Mouse (Mus musculus) heart, adult 8-10 months (tissue): ENCODE measurements around the gene Nim1k. TPM values are rescaled to one million over a fixed set of nuclear protein-coding genes. Genes with fewer than 3 reads are reported as not detected.

Source experiments
- DNase-seq: peaks from one replicate; pipeline ENCODE4 v3.0.0; 2022; ENCODE audit warnings: low spot score
- total RNA-seq, 4 experiments: library from RNA; stranded (reverse); gene quantifications; 2 replicates each; pipeline ENCODE4 v1.2.4; 2022

Nim1k gene
- total RNA-seq, result 1 to 10 TPM; 1.4 to 2.0 (median 1.8) TPM

DNA sequence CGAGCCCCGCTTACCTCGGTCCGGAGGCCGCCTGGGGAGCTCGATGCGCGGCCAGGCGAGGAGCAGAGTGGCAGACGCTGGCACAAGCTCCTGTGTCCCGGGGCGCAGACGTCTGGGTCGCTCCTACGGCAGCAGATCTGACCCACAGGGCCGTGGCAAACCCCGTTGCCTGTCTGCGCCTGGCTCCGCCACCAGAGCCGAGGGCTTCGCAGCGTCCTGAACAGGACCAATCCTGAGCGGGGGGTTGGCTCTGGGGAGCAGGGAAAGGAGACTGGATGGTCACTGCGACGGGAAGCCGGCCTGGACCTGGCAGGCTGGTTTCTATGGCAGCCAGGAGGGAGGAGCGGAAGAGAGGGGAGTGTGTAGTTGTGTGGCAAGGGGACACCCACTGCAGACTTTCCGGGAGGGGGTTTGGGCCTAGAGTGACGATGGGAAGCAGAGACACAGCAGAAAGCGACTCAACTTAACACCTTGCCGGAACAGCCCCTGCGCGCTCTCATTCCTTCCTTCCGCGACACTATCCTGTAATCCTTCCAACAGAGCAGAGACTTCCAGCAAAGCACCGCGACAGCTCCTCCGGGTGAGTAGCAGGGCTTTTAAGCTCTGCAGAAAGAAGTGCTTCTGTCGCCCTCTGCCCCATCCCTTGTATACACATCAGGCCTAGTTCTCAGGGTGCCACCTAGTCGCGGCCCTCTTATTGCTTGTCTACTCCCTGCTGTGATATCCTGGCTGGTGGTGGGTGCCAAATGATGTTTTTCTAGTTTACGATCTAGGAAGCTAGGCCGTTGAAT, at the start of gene Nim1k:
Gene Nim1k (minus strand): TSS at position 202 of the 791 bp plus-strand sequence.
- DNase-seq, result peak; percentile 84

DNA sequence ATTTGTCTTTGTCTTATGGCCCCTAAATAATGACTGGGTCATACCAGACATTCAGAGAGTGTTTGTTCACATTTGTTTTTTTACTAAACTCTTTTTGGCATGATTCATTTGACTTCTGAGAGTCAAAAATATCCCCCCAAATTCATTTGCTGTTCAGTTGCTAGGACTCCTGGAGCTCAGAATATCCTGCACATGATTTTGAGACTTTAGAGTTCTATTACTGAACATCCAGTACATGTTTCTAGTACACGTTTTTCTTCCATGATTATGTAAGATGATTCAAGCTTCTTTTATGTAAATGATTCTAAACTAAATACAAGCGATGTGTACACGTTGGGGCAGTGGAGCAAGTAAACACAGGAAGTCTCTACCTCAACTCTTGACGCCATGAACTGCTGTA, 42.0 kb upstream of the Nim1k start:
- DNase-seq, result no peak

DNA sequence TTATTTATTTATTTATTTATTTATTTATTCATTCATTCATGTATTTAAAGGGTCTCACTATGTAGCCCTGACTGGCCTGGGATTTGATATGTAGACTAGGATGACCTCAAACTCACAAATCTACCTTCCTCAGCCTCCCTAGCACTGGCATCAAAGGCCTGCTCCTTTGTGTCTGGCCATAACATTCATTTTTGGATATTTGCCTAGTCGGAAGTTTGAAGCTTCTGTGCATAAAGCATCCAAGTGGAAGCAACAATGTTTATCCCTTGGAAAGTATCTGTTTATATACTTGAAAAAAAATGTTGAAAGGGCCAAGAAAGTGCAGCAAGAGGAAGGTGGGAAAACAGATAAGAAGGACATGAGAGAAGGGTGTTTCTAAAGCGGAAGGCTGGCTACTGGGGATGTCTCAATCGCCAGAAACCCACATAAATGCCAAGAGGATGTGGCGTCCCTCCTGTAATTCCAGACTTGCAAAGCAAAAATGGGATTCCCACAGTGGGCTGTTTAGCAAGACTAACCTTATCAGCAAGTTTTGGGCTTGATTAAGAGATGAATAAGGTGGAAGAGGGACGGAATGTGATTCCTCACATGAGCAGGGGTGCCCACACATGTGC, 37.2 kb upstream of the Nim1k start:
- DNase-seq, result no peak

- peak; percentile 5 for DNase-seq
Measured at GRCm38 (mm10) chr13:119791580-119792135, 36.0 kb upstream of the Nim1k start.

DNA sequence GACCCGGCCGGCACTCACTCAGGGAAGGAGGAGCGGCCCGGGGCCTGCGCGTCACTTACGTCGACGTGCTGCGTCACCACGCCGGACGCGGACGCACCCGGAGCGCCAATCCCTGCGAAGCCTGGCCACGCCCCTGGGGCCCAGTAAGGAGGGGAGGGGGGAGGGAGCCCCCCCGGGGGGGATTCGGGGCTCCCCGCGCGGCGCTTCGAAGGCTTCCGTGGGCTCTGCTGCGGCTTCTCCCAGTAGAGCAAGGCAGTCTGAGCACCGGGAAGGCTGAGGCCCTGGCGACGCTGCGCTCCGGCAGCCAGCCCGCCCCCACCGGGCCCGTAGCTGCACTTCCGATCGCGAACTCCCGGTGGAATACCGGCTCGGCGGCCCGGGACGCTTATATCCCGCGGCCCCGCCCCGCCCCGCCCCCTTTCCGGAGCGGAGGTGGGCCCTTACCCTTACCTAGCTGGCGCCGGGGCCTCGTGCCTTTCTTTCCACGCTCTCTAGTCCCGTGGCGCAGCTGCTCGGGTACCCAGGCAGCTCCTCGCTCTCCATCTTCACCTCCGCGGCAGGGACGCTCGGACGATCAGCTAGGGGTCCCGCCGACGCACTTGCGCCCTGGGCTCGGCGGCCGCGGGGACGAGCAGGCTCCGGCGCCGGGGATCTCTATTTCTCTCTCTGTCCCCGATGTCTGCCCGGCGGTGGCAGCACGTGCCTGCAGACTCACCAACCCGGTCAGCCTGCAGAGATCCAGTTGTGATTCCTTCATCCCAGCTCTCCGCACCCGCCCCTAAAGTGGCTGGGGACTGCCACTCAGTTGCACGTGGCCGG, 35.3 kb upstream of the Nim1k start, which contains the start of gene Zfp131:
Gene Zfp131 (minus strand): TSS at position 129 of the 819 bp plus-strand sequence.
- DNase-seq, result peak; percentile 90

DNA sequence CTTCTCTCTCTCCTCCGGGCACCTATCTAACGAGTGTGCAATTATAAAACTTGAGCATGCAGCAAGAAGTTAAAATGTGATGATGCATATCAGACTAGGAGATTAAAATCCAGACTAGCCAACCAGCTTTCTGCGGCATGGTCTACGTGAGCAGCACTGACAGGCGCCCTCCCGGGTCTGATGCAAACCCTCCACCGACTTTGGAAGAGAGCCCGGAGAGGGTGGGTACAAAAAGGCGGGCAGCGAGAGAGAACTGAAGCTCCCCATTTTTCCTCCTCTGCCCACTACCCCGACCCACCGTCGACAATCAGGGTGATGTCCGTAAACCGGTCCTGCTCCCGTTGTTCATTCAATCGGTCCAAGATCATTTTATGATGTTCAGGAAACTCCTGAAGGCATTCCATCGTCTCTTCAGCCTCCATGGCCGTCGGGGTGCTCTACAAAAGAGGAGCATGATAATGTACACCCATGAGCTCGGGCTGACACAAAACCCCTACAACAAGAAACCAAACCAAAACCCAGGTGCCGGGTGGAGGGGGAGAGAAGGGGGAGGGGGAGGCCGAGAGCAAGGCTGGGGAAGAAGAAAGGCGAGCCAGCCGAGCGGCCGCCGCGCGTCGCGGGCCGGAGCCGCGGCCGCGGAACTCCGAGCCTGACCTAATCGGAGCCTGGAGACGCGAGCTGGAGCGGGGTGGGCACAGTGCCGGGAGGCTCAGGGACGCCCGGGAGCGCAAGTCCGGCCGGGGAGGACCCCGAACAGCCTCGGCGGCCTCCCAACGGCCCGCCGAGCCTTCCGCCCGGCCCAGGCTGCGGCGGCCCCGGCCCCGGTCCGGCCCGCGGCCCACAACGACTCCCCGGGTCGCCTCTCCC, 34.4 kb upstream of the Nim1k start:
- peak; percentile 24 for DNase-seq

DNA sequence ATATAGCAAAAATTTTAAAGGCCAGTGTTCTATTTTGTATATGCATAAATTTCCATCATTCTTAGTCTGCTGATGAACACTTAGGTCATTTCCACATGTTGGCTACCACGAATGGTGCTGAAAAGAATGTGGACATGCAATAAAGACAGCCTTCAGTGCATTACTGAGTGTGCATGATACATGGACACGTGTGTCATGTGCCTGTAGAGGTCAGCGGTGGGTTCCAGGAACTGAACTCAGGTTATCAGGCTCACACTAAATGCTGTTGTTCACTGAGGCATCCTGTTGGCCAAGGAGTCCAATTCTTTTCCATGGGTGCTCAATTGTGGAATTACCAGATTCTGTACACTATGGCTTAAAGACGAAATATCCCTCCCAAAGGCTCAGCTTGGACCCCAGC, 27.9 kb upstream of the Nim1k start:
- DNase-seq, result no peak

GRCm38 (mm10) chr13:119768541-119768940, 12.9 kb upstream of the Nim1k start:
- peak; percentile 4 for DNase-seq

DNA sequence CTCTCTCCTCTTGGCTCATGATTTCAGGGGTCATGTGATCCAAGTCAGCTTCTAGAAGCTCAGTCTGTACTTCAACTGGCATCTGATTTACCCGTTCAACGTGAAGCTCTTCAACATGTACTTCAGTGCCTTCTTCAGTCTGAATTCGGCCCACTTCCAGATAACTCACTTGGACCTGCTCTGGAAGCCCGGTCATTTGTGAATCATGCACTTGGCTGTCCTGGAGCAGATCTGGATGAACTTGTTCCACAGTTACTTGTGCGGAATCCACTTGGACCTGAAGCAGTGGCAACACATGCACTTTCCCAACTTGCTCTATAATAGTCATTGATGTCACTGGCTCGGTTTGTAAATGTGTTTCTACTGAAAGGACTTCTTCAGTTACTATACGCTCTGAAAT, 10.8 kb upstream of the Nim1k start:
- DNase-seq, result peak; percentile 19

- DNase-seq, result no peak
Measured at GRCm38 (mm10) chr13:119756831-119757230, 1.1 kb upstream of the Nim1k start.

DNA sequence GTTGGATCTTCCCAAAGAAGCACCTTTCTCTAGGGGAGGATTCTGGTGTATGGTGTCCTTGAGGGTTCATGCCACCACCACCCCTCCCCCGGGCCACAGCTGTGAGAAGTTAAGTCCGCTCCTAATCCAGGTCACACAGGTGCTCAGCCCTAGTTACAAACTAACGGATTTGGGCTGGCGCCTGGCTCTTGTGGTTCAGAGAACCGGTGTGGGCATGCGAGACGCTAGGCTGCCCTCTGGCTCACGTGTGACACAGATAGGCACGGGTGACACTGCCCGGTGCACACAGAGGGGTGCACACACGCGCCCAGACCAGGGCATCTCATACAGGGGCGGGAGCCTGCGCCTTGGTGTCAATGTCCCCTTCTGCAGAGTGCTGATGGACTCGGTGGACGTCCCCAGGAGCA, 538 bp downstream of the Nim1k start:
- DNase-seq, result no peak

GRCm38 (mm10) chr13:119754635-119755020, 1.1 kb downstream of the Nim1k start:
- no peak for DNase-seq

- no peak for DNase-seq
Measured at GRCm38 (mm10) chr13:119753859-119754634, 1.6 kb downstream of the Nim1k start.

GRCm38 (mm10) chr13:119746930-119747329, 8.8 kb downstream of the Nim1k start:
- DNase-seq, result no peak

- no peak for DNase-seq
Measured at GRCm38 (mm10) chr13:119743470-119743869, 12.2 kb downstream of the Nim1k start.

- no peak for DNase-seq
Measured at GRCm38 (mm10) chr13:119742711-119743415, 12.8 kb downstream of the Nim1k start.

- no peak for DNase-seq
Measured at GRCm38 (mm10) chr13:119741390-119742237, 14.1 kb downstream of the Nim1k start.

GRCm38 (mm10) chr13:119731448-119731847, 24.2 kb downstream of the Nim1k start:
- no peak for DNase-seq

DNA sequence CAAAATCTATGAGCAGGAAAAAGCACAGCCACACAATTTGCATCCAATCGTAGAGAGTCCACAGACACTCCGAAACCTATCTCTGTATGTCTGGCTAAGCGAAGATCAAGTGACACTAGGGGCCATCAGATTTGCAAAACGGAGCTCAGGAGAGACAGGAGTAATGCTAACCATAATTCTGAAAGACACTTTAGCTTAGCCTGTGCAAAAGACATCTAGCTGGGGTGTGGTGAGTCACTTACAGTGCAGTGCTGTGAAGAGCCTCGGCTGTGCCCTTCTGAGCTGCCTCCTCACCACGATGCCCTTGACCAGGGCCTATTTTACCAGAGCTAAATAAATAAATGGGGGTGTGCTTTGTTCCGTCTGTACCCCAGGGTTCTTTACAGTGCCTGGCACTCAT, 26.3 kb downstream of the Nim1k start:
- DNase-seq, result no peak
